Mouse (Mus musculus) MEL (cell line): ENCODE measurements around the gene Lrrc4. TPM values are rescaled to one million over a fixed set of nuclear protein-coding genes. Genes with fewer than 3 reads are reported as not detected.

Source experiments
- DNase-seq: peaks from one replicate; pipeline ENCODE4 v3.0.0; 2011; ENCODE audit warnings: low read depth, low spot score
- H3K27ac ChIP-seq: 2 replicates; pipeline ENCODE4 v1.5.1; 2012; ENCODE audit warnings: low read depth, mild to moderate bottlenecking, control low read depth, low read length, moderate library complexity; ENCODE audit not compliant: control insufficient read depth
- H3K27me3 ChIP-seq, 2 experiments: fragments of 150-350 bp in 1 of 2; sonication (generic) in 1 of 2; 2 replicates each; pipeline ENCODE4 v1.6.1; 2012; ENCODE audit warnings: low read length in 2 of 2, mild to moderate bottlenecking in 2 of 2, improper control_type of control experiment in 1 of 2, moderate library complexity in 1 of 2; ENCODE audit not compliant: insufficient read depth in 2 of 2, control insufficient read depth in 1 of 2
- H3K36me3 ChIP-seq, 2 experiments: 2 replicates each; pipeline ENCODE4 v1.6.1; 2012 to 2014; ENCODE audit warnings: low read length in 2 of 2, improper control_type of control experiment in 1 of 2, inconsistent platforms in 1 of 2, mild to moderate bottlenecking in 1 of 2; ENCODE audit not compliant: insufficient read depth in 2 of 2, control insufficient read depth in 1 of 2
- H3K4me1 ChIP-seq, 2 experiments: fragments of 150-350 bp in 1 of 2; sonication (generic) in 1 of 2; 2 replicates each; pipeline ENCODE4 v1.6.1; 2012; ENCODE audit warnings: low read length in 2 of 2, improper control_type of control experiment in 1 of 2, mild to moderate bottlenecking in 1 of 2; ENCODE audit not compliant: insufficient read depth in 2 of 2, control insufficient read depth in 1 of 2
- H3K4me3 ChIP-seq, 2 experiments: fragments of 150-350 bp in 1 of 2; sonication (generic) in 1 of 2; 2 replicates each; pipeline ENCODE4 v1.5.1; 2012; ENCODE audit warnings: low read depth in 2 of 2, low read length in 2 of 2, mild to moderate bottlenecking in 2 of 2, moderate library complexity in 2 of 2, control low read depth in 1 of 2, improper control_type of control experiment in 1 of 2; ENCODE audit not compliant: control insufficient read depth in 1 of 2, insufficient read depth in 1 of 2
- H3K79me2 ChIP-seq: 2 replicates; pipeline ENCODE4 v1.6.1; 2012; ENCODE audit warnings: mild to moderate bottlenecking, low read length, moderate library complexity; ENCODE audit not compliant: control insufficient read depth, poor library complexity, insufficient read depth
- H3K9ac ChIP-seq: 2 replicates; pipeline ENCODE4 v1.6.1; 2012; ENCODE audit warnings: low read depth, mild to moderate bottlenecking, control low read depth, low read length, moderate library complexity; ENCODE audit not compliant: control insufficient read depth, poor library complexity, severe bottlenecking
- H3K9me3 ChIP-seq: fragments of 150-350 bp; sonication (generic); replicated peaks from 2 replicates; pipeline ENCODE4 v1.6.1; 2012; ENCODE audit warnings: mild to moderate bottlenecking, low read length, improper control_type of control experiment, moderate library complexity; ENCODE audit not compliant: insufficient read depth
- BHLHE40 ChIP-seq: IDR thresholded peaks from 2 replicates; pipeline ENCODE4 v1.6.1; 2012; ENCODE audit warnings: low read depth, mild to moderate bottlenecking, inconsistent platforms, low read length, improper control_type of control experiment, borderline replicate concordance
- CHD1 ChIP-seq: IDR thresholded peaks from 2 replicates; pipeline ENCODE4 v1.6.1; 2012; ENCODE audit warnings: low read depth, mild to moderate bottlenecking, inconsistent platforms, low read length, improper control_type of control experiment
- E2F4 ChIP-seq: IDR thresholded peaks from 2 replicates; pipeline ENCODE4 v1.6.1; 2011; ENCODE audit warnings: low read depth, low read length, improper control_type of control experiment, borderline replicate concordance
- GATA1 ChIP-seq: IDR thresholded peaks from 2 replicates; pipeline ENCODE4 v1.6.1; 2011; ENCODE audit warnings: low read depth, low read length, improper control_type of control experiment
- MAX ChIP-seq: IDR thresholded peaks from 2 replicates; pipeline ENCODE4 v1.6.1; 2011; ENCODE audit warnings: low read length, improper control_type of control experiment
- MEF2A ChIP-seq: IDR thresholded peaks from 2 replicates; pipeline ENCODE4 v1.6.1; 2014; ENCODE audit warnings: low read depth, mild to moderate bottlenecking, inconsistent platforms, low read length, improper control_type of control experiment; ENCODE audit not compliant: poor library complexity, insufficient replicate concordance, severe bottlenecking; ENCODE audit errors: extremely low read depth
- MXI1 ChIP-seq: IDR thresholded peaks from 2 replicates; pipeline ENCODE4 v1.6.1; 2011; ENCODE audit warnings: mild to moderate bottlenecking, low read depth, low read length, improper control_type of control experiment
- NELFE ChIP-seq: IDR thresholded peaks from 2 replicates; pipeline ENCODE4 v1.6.1; 2011; ENCODE audit warnings: low read depth, low read length, improper control_type of control experiment
- NRF1 ChIP-seq: IDR thresholded peaks from 2 replicates; pipeline ENCODE4 v1.6.1; 2014; ENCODE audit warnings: low read depth, mild to moderate bottlenecking, inconsistent platforms, low read length, improper control_type of control experiment, moderate library complexity; ENCODE audit not compliant: poor library complexity, insufficient read depth, severe bottlenecking
- POLR2A ChIP-seq, 2 experiments: IDR thresholded peaks; 2 replicates each; pipeline ENCODE4 v1.6.1; 2011 to 2012; ENCODE audit warnings: low read length in 2 of 2, mild to moderate bottlenecking in 2 of 2, control low read depth in 1 of 2, improper control_type of control experiment in 1 of 2, low read depth in 1 of 2, moderate library complexity in 1 of 2; ENCODE audit not compliant: control insufficient read depth in 1 of 2, insufficient read depth in 1 of 2, poor library complexity in 1 of 2
- POLR2AphosphoS5 ChIP-seq: IDR thresholded peaks from 2 replicates; pipeline ENCODE4 v1.6.1; 2012; ENCODE audit warnings: low read depth, borderline replicate concordance, mild to moderate bottlenecking, inconsistent platforms, low read length, moderate library complexity, mixed read lengths
- RAD21 ChIP-seq: IDR thresholded peaks from 2 replicates; pipeline ENCODE4 v1.6.1; 2011; ENCODE audit warnings: mild to moderate bottlenecking, low read depth, low read length, improper control_type of control experiment
- RCOR1 ChIP-seq: IDR thresholded peaks from 2 replicates; pipeline ENCODE4 v1.6.1; 2012; ENCODE audit warnings: low read depth, mild to moderate bottlenecking, inconsistent platforms, low read length, improper control_type of control experiment
- SIN3A ChIP-seq: IDR thresholded peaks from 2 replicates; pipeline ENCODE4 v1.6.1; 2012; ENCODE audit warnings: low read length, improper control_type of control experiment, inconsistent platforms
- SMC3 ChIP-seq: IDR thresholded peaks from 2 replicates; pipeline ENCODE4 v1.6.1; 2011; ENCODE audit warnings: low read depth, low read length, improper control_type of control experiment
- TBP ChIP-seq: IDR thresholded peaks from 2 replicates; pipeline ENCODE4 v1.8.0; 2011; ENCODE audit warnings: low read depth, low read length, improper control_type of control experiment
- TCF12 ChIP-seq: IDR thresholded peaks from 2 replicates; pipeline ENCODE4 v1.6.1; 2014; ENCODE audit warnings: low read depth, mild to moderate bottlenecking, inconsistent platforms, low read length, improper control_type of control experiment, moderate library complexity
- ZC3H11A ChIP-seq: IDR thresholded peaks from 2 replicates; pipeline ENCODE4 v1.6.1; 2012; ENCODE audit warnings: low read depth, mild to moderate bottlenecking, inconsistent platforms, low read length, improper control_type of control experiment
- polyA plus RNA-seq, 2 experiments: library from polyadenylated mRNA; stranded (reverse) in 1 of 2; unstranded in 1 of 2; fragments of >175 nt in 1 of 2; fragments of >200 nt in 1 of 2; gene quantifications; 2 replicates each; pipeline versions ENCODE4 v1.2.1 to v1.2.4; 2012; ENCODE audit warnings: low replicate concordance in 2 of 2, low read depth in 1 of 2; ENCODE audit not compliant: insufficient read length in 2 of 2, insufficient read depth in 1 of 2, missing spikeins in 1 of 2
- total RNA-seq: library from RNA; depleted of rRNA; stranded (reverse); fragments of 300-350 nt; gene quantifications from 2 replicates; pipeline ENCODE4 v1.2.3, GENCODE M21; 2012

Lrrc4 gene
- total and polyA plus RNA-seq, 3 experiments = 0.07 to 0.12 TPM; not detected in 1

DNA sequence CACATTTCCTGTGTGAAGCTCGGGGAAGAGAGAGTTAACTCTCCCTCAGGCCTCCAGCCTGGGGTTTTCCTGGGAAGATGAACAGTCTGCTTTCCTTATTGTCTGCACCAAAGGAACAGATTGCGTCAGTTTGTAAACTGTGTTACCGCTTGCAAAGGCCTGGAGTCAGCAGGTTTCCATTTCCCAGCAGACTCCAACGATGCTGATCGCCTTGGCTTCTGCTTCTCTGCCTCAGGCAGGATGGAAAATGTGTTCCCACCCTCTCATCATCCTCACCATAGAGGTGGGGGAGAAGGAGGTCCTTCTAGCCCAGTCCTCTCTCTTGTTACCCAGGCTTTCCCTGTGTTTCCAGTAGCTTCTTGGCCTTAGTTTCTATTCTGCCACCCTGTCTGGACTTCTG, 33.1 kb upstream of the Lrrc4 start:
- H3K4me1 ChIP-seq = peaks cover 3 to 19% of the 10 kb centered on the region in 2 experiments
- no peak for DNase-seq
- no peak for TF ChIP-seq NELFE
- H3K27me3 ChIP-seq = no peaks in the 10 kb centered on the region
- no peak overlapping the region for H3K27ac ChIP-seq
- H3K79me2 ChIP-seq = no peaks in the 10 kb centered on the region
- H3K9me3 ChIP-seq = no peaks in the 10 kb centered on the region
- peaks cover 0 to 16% of the 10 kb centered on the region in 2 experiments; a peak in 3 of 4 replicates for H3K36me3 ChIP-seq
- H3K9ac ChIP-seq = no peak overlapping the region
- H3K4me3 ChIP-seq = no peak overlapping the region

GRCm38 (mm10) chr6:28862304-28862703, 30.8 kb upstream of the Lrrc4 start:
- Histone ChIP-seq H3K9me3 (no peaks in the 10 kb centered on the region), H3K27ac (no peak overlapping the region), H3K79me2 (no peaks in the 10 kb centered on the region), H3K4me1 (peaks cover 4 to 20% of the 10 kb centered on the region in 2 experiments), H3K36me3 (peaks cover 3 to 20% of the 10 kb centered on the region in 2 experiments), H3K9ac (no peak overlapping the region), H3K4me3 (no peak overlapping the region), H3K27me3 (no peaks in the 10 kb centered on the region)
- no peak for DNase-seq
- no peak for TF ChIP-seq SMC3
- TF ChIP-seq ZC3H11A = no peak
- no peak for TF ChIP-seq NRF1
- no peak for TF ChIP-seq TCF12
- no peak for TF ChIP-seq TBP
- TF ChIP-seq RAD21 = no peak
- no peak for TF ChIP-seq BHLHE40
- no peak for TF ChIP-seq MAX
- TF ChIP-seq CHD1 = no peak
- no peak for TF ChIP-seq GATA1
- no peak for TF ChIP-seq SIN3A
- TF ChIP-seq POLR2AphosphoS5 = no peak
- TF ChIP-seq E2F4 = no peak
- TF ChIP-seq RCOR1 = no peak
- no peak for TF ChIP-seq NELFE

DNA sequence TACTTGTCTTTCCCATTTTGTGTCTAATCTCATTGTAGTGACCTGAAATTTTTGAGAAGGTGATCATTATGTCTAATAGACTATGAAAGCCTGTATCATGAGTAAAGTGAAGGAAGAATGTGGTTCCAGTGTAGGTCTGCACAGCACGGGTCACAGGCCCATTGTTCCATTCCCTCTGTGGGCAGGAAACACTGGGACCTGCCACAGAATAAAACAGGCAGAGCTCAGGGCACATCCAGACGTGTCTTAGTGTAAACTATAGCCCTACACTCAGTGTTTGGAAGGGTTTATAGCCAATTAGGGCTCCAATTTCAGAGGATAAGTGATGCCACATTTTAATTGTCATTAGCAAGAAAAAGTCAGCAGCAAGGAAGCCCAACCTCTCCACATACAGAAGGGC, 29.4 kb upstream of the Lrrc4 start:
- no peaks in the 10 kb centered on the region for H3K79me2 ChIP-seq
- H3K9ac ChIP-seq = no peak overlapping the region
- no peak overlapping the region for H3K4me3 ChIP-seq
- peaks cover 3 to 20% of the 10 kb centered on the region in 2 experiments for H3K36me3 ChIP-seq
- no peak for DNase-seq
- no peak overlapping the region for H3K27ac ChIP-seq
- no peaks in the 10 kb centered on the region for H3K9me3 ChIP-seq
- TF ChIP-seq MEF2A (no peak), MXI1 (no peak), POLR2A (IDR thresholded peaks at IDR 0.05; ENCODE audit: control insufficient read depth in 1 of 2, insufficient read depth in 1 of 2, low read depth in 1 of 2, low read length in 2 of 2, poor library complexity in 1 of 2) (no peak), SMC3 (no peak)
- H3K4me1 ChIP-seq = peaks cover 12 to 19% of the 10 kb centered on the region in 2 experiments
- no peaks in the 10 kb centered on the region for H3K27me3 ChIP-seq
